In the genomic region with DNA sequence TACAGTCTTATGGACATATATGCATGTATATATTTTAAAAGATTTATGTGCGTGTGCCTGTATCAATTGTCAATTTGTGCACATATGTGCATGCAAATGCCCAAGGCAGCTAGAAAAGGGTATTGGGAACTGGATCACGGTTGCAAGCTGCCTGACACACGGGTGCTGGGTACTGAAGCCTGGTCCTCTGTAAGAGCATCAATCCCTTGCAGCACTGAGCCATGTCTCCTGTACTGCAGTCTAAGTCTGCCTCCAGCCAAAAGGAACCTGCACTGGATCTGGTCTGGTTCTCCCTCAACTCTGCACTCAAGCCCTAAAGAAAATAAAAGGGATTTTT, we compare ENCODE assay signal across 8 mouse cellular contexts. TPM values are rescaled to one million over a fixed set of nuclear protein-coding genes. Genes with fewer than 3 reads are reported as not detected.
DNase-seq lines count a peak whose midpoint lies in the region; ATAC-seq and TF ChIP-seq lines count a peak whose summit lies in the region.

No protein-coding gene starts in this region.

- no peaks in the 10 kb centered on the region for H3K27me3 ChIP-seq in kidney, embryonic 14.5 days (ENCODE audit: control insufficient read depth, insufficient read depth, low read length)
- no peaks in the 10 kb centered on the region for H3K27me3 ChIP-seq in kidney, adult 2 months (replicated peaks; ENCODE audit: control insufficient read depth, insufficient read depth, low read length)
- H3K27me3 ChIP-seq in embryonic facial prominence, embryonic 13.5 days: no peaks in the 10 kb centered on the region
- H3K27me3 ChIP-seq in hindbrain, embryonic 14.5 days (ENCODE audit: control insufficient read depth, insufficient read depth, low read length): no peaks in the 10 kb centered on the region
- no peaks in the 10 kb centered on the region for H3K27me3 ChIP-seq in midbrain, embryonic 14.5 days (ENCODE audit: control insufficient read depth, insufficient read depth, low read length)

- no peak overlapping the region for H3K9ac ChIP-seq in kidney, embryonic 14.5 days (ENCODE audit: low read depth, low read length)
- H3K9ac ChIP-seq in embryonic facial prominence, embryonic 13.5 days: no peak overlapping the region
- no peak overlapping the region for H3K9ac ChIP-seq in hindbrain, embryonic 14.5 days
- H3K9ac ChIP-seq in midbrain, embryonic 14.5 days (replicated peaks; ENCODE audit: low read length): no peak overlapping the region

- H3K27ac ChIP-seq in kidney, embryonic 14.5 days (ENCODE audit: low read depth, low read length): no peak overlapping the region
- no peak overlapping the region for H3K27ac ChIP-seq in kidney, adult 2 months (ENCODE audit: insufficient read depth, low read depth, low read length)
- H3K27ac ChIP-seq in embryonic facial prominence, embryonic 13.5 days: no peak overlapping the region
- no peak overlapping the region for H3K27ac ChIP-seq in hindbrain, embryonic 14.5 days
- H3K27ac ChIP-seq in midbrain, embryonic 14.5 days (replicated peaks; ENCODE audit: low read depth, low read length): no peak overlapping the region

- ATAC-seq in kidney, embryonic 14.5 days (ENCODE audit: low FRiP score, low TSS enrichment): no peak
- ATAC-seq in embryonic facial prominence, embryonic 13.5 days (ENCODE audit: insufficient number of reproducible peaks, insufficient read depth, low FRiP score, low TSS enrichment, low read depth): no peak
- ATAC-seq in hindbrain, embryonic 14.5 days (ENCODE audit: low FRiP score): no peak
- no peak for ATAC-seq in midbrain, embryonic 14.5 days (ENCODE audit: low FRiP score, low TSS enrichment)

- TF ChIP-seq POLR2A in kidney, adult 2 months (IDR thresholded peaks at IDR 0.05; ENCODE audit: low read depth, low read length): no peak

- DNase-seq in kidney, adult 2 months: no peak
- no peak for DNase-seq in hindbrain, embryonic 14.5 days (ENCODE audit: low spot score)
- no peak for DNase-seq in midbrain, embryonic 14.5 days
- DNase-seq in MN1 (ENCODE audit: low spot score): no peak
- DNase-seq in cerebellum, postnatal 10 days: no peak
- no peak for DNase-seq in layer of hippocampus, adult 8-10 months (ENCODE audit: low spot score in 2 of 2)

- H3K4me2 ChIP-seq in kidney, embryonic 14.5 days (replicated peaks; ENCODE audit: low read depth, low read length): 0 out of 2 replicates have a peak overlapping the region, but pooled peaks have one; percentile 66
- H3K4me2 ChIP-seq in embryonic facial prominence, embryonic 13.5 days: 0 out of 2 replicates have a peak overlapping the region, but pooled peaks have one; percentile 71
- peak overlapping the region; percentile 71; the same call in 1 of the 2 replicates for H3K4me2 ChIP-seq in hindbrain, embryonic 14.5 days (replicated peaks)
- peak overlapping the region; percentile 58 for H3K4me2 ChIP-seq in midbrain, embryonic 14.5 days (ENCODE audit: low read length)

- peaks cover 12% of the 10 kb centered on the region; the same call in 1 of the 2 replicates for H3K4me1 ChIP-seq in kidney, embryonic 14.5 days (ENCODE audit: control insufficient read depth, insufficient read depth, low read length)
- no peaks in the 10 kb centered on the region; the same call in 1 of the 2 replicates for H3K4me1 ChIP-seq in kidney, adult 2 months (ENCODE audit: control insufficient read depth, insufficient read depth, low read length)
- peaks cover 6% of the 10 kb centered on the region for H3K4me1 ChIP-seq in embryonic facial prominence, embryonic 13.5 days
- H3K4me1 ChIP-seq in hindbrain, embryonic 14.5 days (replicated peaks; ENCODE audit: control insufficient read depth, insufficient read depth, low read length): peaks cover 5% of the 10 kb centered on the region; the same call in 1 of the 2 replicates
- peaks cover 5% of the 10 kb centered on the region; the same call in 1 of the 2 replicates for H3K4me1 ChIP-seq in midbrain, embryonic 14.5 days (ENCODE audit: control insufficient read depth, insufficient read depth, low read length)

- peaks cover 53% of the 10 kb centered on the region for H3K36me3 ChIP-seq in kidney, embryonic 14.5 days (ENCODE audit: control insufficient read depth, insufficient read depth, low read length)
- H3K36me3 ChIP-seq in kidney, adult 2 months (ENCODE audit: control insufficient read depth, insufficient read depth, low read length): no peaks in the 10 kb centered on the region; the same call in none of the 2 replicates
- peaks cover 64% of the 10 kb centered on the region for H3K36me3 ChIP-seq in embryonic facial prominence, embryonic 13.5 days
- peaks cover 65% of the 10 kb centered on the region for H3K36me3 ChIP-seq in hindbrain, embryonic 14.5 days (replicated peaks; ENCODE audit: control insufficient read depth, insufficient read depth)
- H3K36me3 ChIP-seq in midbrain, embryonic 14.5 days (ENCODE audit: control insufficient read depth, insufficient read depth, low read length): peaks cover 59% of the 10 kb centered on the region

- H3K9me3 ChIP-seq in kidney, embryonic 14.5 days (ENCODE audit: control insufficient read depth, low read length): no peaks in the 10 kb centered on the region
- H3K9me3 ChIP-seq in embryonic facial prominence, embryonic 13.5 days: no peaks in the 10 kb centered on the region
- no peaks in the 10 kb centered on the region for H3K9me3 ChIP-seq in hindbrain, embryonic 14.5 days (ENCODE audit: control insufficient read depth, low read length)
- H3K9me3 ChIP-seq in midbrain, embryonic 14.5 days (ENCODE audit: control insufficient read depth, low read length): no peaks in the 10 kb centered on the region

- WGBS in kidney, embryonic 14.5 days: 63% methylated on average over 3 of the region's 3 CpGs
- WGBS in kidney, adult 2 months: 68% methylated on average over 3 of the region's 3 CpGs
- WGBS in embryonic facial prominence, embryonic 13.5 days: 66% methylated on average over 3 of the region's 3 CpGs
- WGBS in hindbrain, embryonic 14.5 days: 71% methylated on average over 3 of the region's 3 CpGs
- WGBS in midbrain, embryonic 14.5 days: 76% methylated on average over 3 of the region's 3 CpGs

- no peak for TF ChIP-seq CTCF in kidney, adult 2 months (conservative IDR thresholded peaks at IDR 0.05; ENCODE audit: insufficient read depth, insufficient read length, low read depth, low read length)

- no peak overlapping the region for H3K4me3 ChIP-seq in kidney, embryonic 14.5 days (ENCODE audit: low read length)
- no peak overlapping the region for H3K4me3 ChIP-seq in kidney, adult 2 months (ENCODE audit: insufficient read depth, low read depth, low read length)
- peak overlapping the region; percentile 78; the same call in 1 of the 2 replicates for H3K4me3 ChIP-seq in embryonic facial prominence, embryonic 13.5 days
- H3K4me3 ChIP-seq in hindbrain, embryonic 14.5 days (replicated peaks; ENCODE audit: low read length): no peak overlapping the region
- H3K4me3 ChIP-seq in midbrain, embryonic 14.5 days (replicated peaks; ENCODE audit: low read depth, low read length): no peak overlapping the region

RNA-seq across cellular contexts. Expression of gene Adat1, which starts 0.6 kb away (rescaled TPM):
- 8.6 and 10.8 TPM in 2 replicates for polyA plus RNA-seq in kidney, embryonic 14.5 days (2014; fragmentation: Nextera tagmentation; extraction: Ambion mirVana)
- 2.9 and 3.3 TPM in 2 replicates for polyA plus RNA-seq in kidney, adult 2 months (2012; rRNA removed)
- 11.9 and 12.8 TPM in 2 replicates for polyA plus RNA-seq in embryonic facial prominence, embryonic 13.5 days (2015; fragmentation: Nextera tagmentation; extraction: Ambion mirVana)
- polyA plus RNA-seq in hindbrain, embryonic 14.5 days (2014; fragmentation: Nextera tagmentation; extraction: Ambion mirVana): 4.9 and 6.0 TPM in 2 replicates
- polyA plus RNA-seq in midbrain, embryonic 14.5 days (2014; fragmentation: Nextera tagmentation; extraction: Ambion mirVana): 5.3 and 5.6 TPM in 2 replicates
- total RNA-seq in layer of hippocampus, adult 8-10 months (2022): 1 to 10 TPM; 4.9 to 8.8 (median 7.5) TPM

RNA-seq across cellular contexts. Expression of gene Kars, which starts 18.5 kb away (rescaled TPM):
- 186 and 260 TPM in 2 replicates for polyA plus RNA-seq in kidney, embryonic 14.5 days (2014; fragmentation: Nextera tagmentation; extraction: Ambion mirVana)
- 48.4 and 55.4 TPM in 2 replicates for polyA plus RNA-seq in kidney, adult 2 months (2012; rRNA removed)
- polyA plus RNA-seq in embryonic facial prominence, embryonic 13.5 days (2015; fragmentation: Nextera tagmentation; extraction: Ambion mirVana): 209 and 220 TPM in 2 replicates
- polyA plus RNA-seq in hindbrain, embryonic 14.5 days (2014; fragmentation: Nextera tagmentation; extraction: Ambion mirVana): 190 and 196 TPM in 2 replicates
- 145 and 186 TPM in 2 replicates for polyA plus RNA-seq in midbrain, embryonic 14.5 days (2014; fragmentation: Nextera tagmentation; extraction: Ambion mirVana)
- total RNA-seq in layer of hippocampus, adult 8-10 months (2022): 10 to 100 TPM; 77.6 to 80.4 (median 78.2) TPM

RNA-seq across cellular contexts. Expression of gene Terf2ip, which starts 18.5 kb away (rescaled TPM):
- polyA plus RNA-seq in kidney, embryonic 14.5 days (2014; fragmentation: Nextera tagmentation; extraction: Ambion mirVana): 23.1 and 27.6 TPM in 2 replicates
- polyA plus RNA-seq in kidney, adult 2 months (2012; rRNA removed): 9.0 and 9.3 TPM in 2 replicates
- polyA plus RNA-seq in embryonic facial prominence, embryonic 13.5 days (2015; fragmentation: Nextera tagmentation; extraction: Ambion mirVana): 28.4 and 32.4 TPM in 2 replicates
- 57.4 and 60.0 TPM in 2 replicates for polyA plus RNA-seq in hindbrain, embryonic 14.5 days (2014; fragmentation: Nextera tagmentation; extraction: Ambion mirVana)
- polyA plus RNA-seq in midbrain, embryonic 14.5 days (2014; fragmentation: Nextera tagmentation; extraction: Ambion mirVana): 58.3 and 59.0 TPM in 2 replicates
- total RNA-seq in layer of hippocampus, adult 8-10 months (2022): 10 to 100 TPM; 36.7 to 43.2 (median 39.2) TPM

RNA-seq across cellular contexts. Expression of gene Gm6793, which starts 22.2 kb away (rescaled TPM):
- 0.83 and 1.2 TPM in 2 replicates for polyA plus RNA-seq in kidney, embryonic 14.5 days (2014; fragmentation: Nextera tagmentation; extraction: Ambion mirVana)
- 0.11 TPM in 1 of 2 replicates, not detected in the other for polyA plus RNA-seq in kidney, adult 2 months (2012; rRNA removed)
- polyA plus RNA-seq in embryonic facial prominence, embryonic 13.5 days (2015; fragmentation: Nextera tagmentation; extraction: Ambion mirVana): 0.63 and 0.92 TPM in 2 replicates
- 0.39 and 1.2 TPM in 2 replicates for polyA plus RNA-seq in hindbrain, embryonic 14.5 days (2014; fragmentation: Nextera tagmentation; extraction: Ambion mirVana)
- polyA plus RNA-seq in midbrain, embryonic 14.5 days (2014; fragmentation: Nextera tagmentation; extraction: Ambion mirVana): 1.2 and 1.3 TPM in 2 replicates
- not detected for total RNA-seq in layer of hippocampus, adult 8-10 months (2022)

RNA-seq across cellular contexts. Expression of gene Gabarapl2, which starts 52.2 kb away (rescaled TPM):
- polyA plus RNA-seq in kidney, embryonic 14.5 days (2014; fragmentation: Nextera tagmentation; extraction: Ambion mirVana): 170 and 205 TPM in 2 replicates
- polyA plus RNA-seq in kidney, adult 2 months (2012; rRNA removed): 53.3 and 74.1 TPM in 2 replicates
- polyA plus RNA-seq in embryonic facial prominence, embryonic 13.5 days (2015; fragmentation: Nextera tagmentation; extraction: Ambion mirVana): 166 and 167 TPM in 2 replicates
- 454 and 472 TPM in 2 replicates for polyA plus RNA-seq in hindbrain, embryonic 14.5 days (2014; fragmentation: Nextera tagmentation; extraction: Ambion mirVana)
- polyA plus RNA-seq in midbrain, embryonic 14.5 days (2014; fragmentation: Nextera tagmentation; extraction: Ambion mirVana): 490 and 510 TPM in 2 replicates
- 100 to 1,000 TPM; 204 to 223 (median 217) TPM for total RNA-seq in layer of hippocampus, adult 8-10 months (2022)
